Mouse (Mus musculus) ES-CJ7 (cell line): ENCODE measurements around the gene Marc2.

ENCODE experiments used
- DNase-seq: peaks from one replicate; pipeline ENCODE4 v3.0.0; 2011; ENCODE audit warnings: low read depth, low spot score

Gene Marc2

GRCm38 (mm10) chr1:184846092-184846750, at the start of gene Marc2:
Gene Marc2 (minus strand): TSS chr1:184846451.
- no peak for DNase-seq

GRCm38 (mm10) chr1:184891998-184892397, 45.7 kb upstream of the Marc2 start:
- DNase-seq: no peak

- DNase-seq: no peak
Observed at GRCm38 (mm10) chr1:184889454-184889853, 43.2 kb upstream of the Marc2 start.

GRCm38 (mm10) chr1:184886160-184886559, 39.9 kb upstream of the Marc2 start:
- DNase-seq: no peak

- DNase-seq: peak; percentile 89
Observed at GRCm38 (mm10) chr1:184882281-184883268, 36.3 kb upstream of the Marc2 start, which contains the start of gene C130074G19Rik. Gene C130074G19Rik (minus strand): TSS chr1:184883218.

GRCm38 (mm10) chr1:184881861-184882260, 35.6 kb upstream of the Marc2 start:
- DNase-seq: no peak

- no peak for DNase-seq
Observed at GRCm38 (mm10) chr1:184881211-184881610, 35.0 kb upstream of the Marc2 start.

GRCm38 (mm10) chr1:184878860-184879259, 32.6 kb upstream of the Marc2 start:
- no peak for DNase-seq

- no peak for DNase-seq
Observed at GRCm38 (mm10) chr1:184877306-184877705, 31.1 kb upstream of the Marc2 start.

GRCm38 (mm10) chr1:184873910-184874309, 27.7 kb upstream of the Marc2 start:
- DNase-seq: no peak

GRCm38 (mm10) chr1:184872069-184872819, 26.0 kb upstream of the Marc2 start:
- DNase-seq: no peak

- no peak for DNase-seq
Observed at GRCm38 (mm10) chr1:184871506-184871905, 25.3 kb upstream of the Marc2 start.

GRCm38 (mm10) chr1:184870646-184871385, 24.6 kb upstream of the Marc2 start:
- DNase-seq: no peak

- DNase-seq: no peak
Observed at GRCm38 (mm10) chr1:184869939-184870565, 23.8 kb upstream of the Marc2 start.

GRCm38 (mm10) chr1:184867640-184868120, 21.4 kb upstream of the Marc2 start:
- DNase-seq: no peak

- no peak for DNase-seq
Observed at GRCm38 (mm10) chr1:184864381-184864801, 18.1 kb upstream of the Marc2 start.

GRCm38 (mm10) chr1:184862636-184863035, 16.4 kb upstream of the Marc2 start:
- DNase-seq: no peak

- DNase-seq: no peak
Observed at GRCm38 (mm10) chr1:184861551-184861950, 15.3 kb upstream of the Marc2 start.

GRCm38 (mm10) chr1:184860276-184860675, 14.0 kb upstream of the Marc2 start:
- no peak for DNase-seq

GRCm38 (mm10) chr1:184858253-184858652, 12.0 kb upstream of the Marc2 start:
- DNase-seq: no peak
